31 mouse cellular contexts compared by ENCODE assay signal in genomic region chr3:53310093-53310492, GRCm38 (mm10).
DNase-seq lines count a peak whose midpoint lies in the region; ATAC-seq lines count a peak whose summit lies in the region.
"Had no signal": no experiment of that assay in that cellular context is flagged by ENCODE, and none has a peak within 500 bp of the region (broad histone marks: within the 10 kb centered on the region; RNA-seq: fewer than 3 reads in every experiment).

No protein-coding gene starts in this region.

- no peak for DNase-seq in frontal cortex, postnatal 10 days (ENCODE audit: low spot score in 2 of 2)
- no peak for DNase-seq in heart, postnatal 14 days
- no peak for DNase-seq in layer of hippocampus, adult 11-12 months (ENCODE audit: low spot score)
- DNase-seq: adrenal gland, postnatal 10 days; adrenal gland, postnatal 36 days; cerebellum, adult 11-12 months; cerebellum, adult 8-10 months; cerebellum, postnatal 10 days; cerebellum, postnatal 36 days; embryo, embryonic 11 days; gastrocnemius, adult 2 months; gastrocnemius, postnatal 14 days; heart, postnatal 36 days; kidney, adult 11 months; kidney, adult 8-10 months had no signal

- no peaks in the 10 kb centered on the region for H3K4me1 ChIP-seq in forebrain, embryonic 13.5 days
- no peaks in the 10 kb centered on the region for H3K4me1 ChIP-seq in forebrain, embryonic 12.5 days
- H3K4me1 ChIP-seq in forebrain, embryonic 16.5 days (replicated peaks; ENCODE audit: control insufficient read depth, insufficient read depth, low read length): peaks cover 11% of the 10 kb centered on the region
- 0 out of 2 replicates have a peak, but pooled peaks cover 3% of the 10 kb centered on the region for H3K4me1 ChIP-seq in kidney, embryonic 15.5 days
- H3K4me1 ChIP-seq: embryonic facial prominence, embryonic 10.5 days; embryonic facial prominence, embryonic 13.5 days; hindbrain, embryonic 10.5 days; hindbrain, embryonic 13.5 days; intestine, embryonic 15.5 days had no signal

- intact Hi-C loops in heart, postnatal 14 days (cut with DNase I): no loop called here

- peak; percentile 41; the same call in 1 of the 2 replicates for ATAC-seq in forebrain, embryonic 13.5 days
- ATAC-seq in forebrain, embryonic 12.5 days (ENCODE audit: low FRiP score): no peak
- ATAC-seq in frontal cortex, adult (ENCODE audit: low TSS enrichment): peak; percentile 39; the same call in 1 of the 2 replicates
- peak; percentile 69 for ATAC-seq in forebrain, embryonic 16.5 days
- no peak for ATAC-seq in kidney, embryonic 15.5 days (replicated peaks; ENCODE audit: low FRiP score)
- ATAC-seq: hindbrain, embryonic 16.5 days; intestine, embryonic 15.5 days; Patski had no signal

- 0 out of 2 replicates have a peak, but pooled peaks cover 4% of the 10 kb centered on the region for H3K9me3 ChIP-seq in forebrain, embryonic 13.5 days (replicated peaks)
- H3K9me3 ChIP-seq in forebrain, embryonic 12.5 days: 0 out of 2 replicates have a peak, but pooled peaks cover 3% of the 10 kb centered on the region
- 0 out of 2 replicates have a peak, but pooled peaks cover 5% of the 10 kb centered on the region for H3K9me3 ChIP-seq in forebrain, embryonic 16.5 days (ENCODE audit: control insufficient read depth, low read length)
- H3K9me3 ChIP-seq in kidney, embryonic 15.5 days (replicated peaks): no peaks in the 10 kb centered on the region
- H3K9me3 ChIP-seq: intestine, embryonic 15.5 days had no signal

- no peak overlapping the region for H3K27ac ChIP-seq in forebrain, embryonic 13.5 days
- no peak overlapping the region for H3K27ac ChIP-seq in forebrain, embryonic 12.5 days
- peak overlapping the region; percentile 60; the same call in 1 of the 2 replicates for H3K27ac ChIP-seq in forebrain, embryonic 16.5 days (ENCODE audit: low read length)
- H3K27ac ChIP-seq in kidney, embryonic 15.5 days: no peak overlapping the region
- H3K27ac ChIP-seq: embryonic facial prominence, embryonic 10.5 days; embryonic facial prominence, embryonic 13.5 days; gastrocnemius, adult 2 months; hindbrain, embryonic 10.5 days; hindbrain, embryonic 13.5 days; intestine, embryonic 15.5 days had no signal

- H3K4me3 ChIP-seq in forebrain, embryonic 13.5 days: no peak overlapping the region
- H3K4me3 ChIP-seq in forebrain, embryonic 12.5 days (replicated peaks): no peak overlapping the region
- no peak overlapping the region for H3K4me3 ChIP-seq in forebrain, embryonic 16.5 days (replicated peaks; ENCODE audit: low read length)
- H3K4me3 ChIP-seq in kidney, embryonic 15.5 days (replicated peaks): no peak overlapping the region
- H3K4me3 ChIP-seq: embryonic facial prominence, embryonic 10.5 days; embryonic facial prominence, embryonic 13.5 days; erythroblast, embryonic 14.5 days; gastrocnemius, adult 2 months; hindbrain, embryonic 10.5 days; hindbrain, embryonic 13.5 days; intestine, embryonic 15.5 days had no signal

- 52% methylated on average over 4 of the region's 4 CpGs for WGBS in forebrain, embryonic 13.5 days
- 59% methylated on average over 4 of the region's 4 CpGs for WGBS in forebrain, embryonic 12.5 days
- WGBS in forebrain, embryonic 16.5 days: 25% methylated on average over 4 of the region's 4 CpGs
- 68% methylated on average over 4 of the region's 4 CpGs for WGBS in kidney, embryonic 15.5 days

- no peaks in the 10 kb centered on the region for H3K27me3 ChIP-seq in forebrain, embryonic 13.5 days
- no peaks in the 10 kb centered on the region for H3K27me3 ChIP-seq in forebrain, embryonic 12.5 days
- H3K27me3 ChIP-seq in forebrain, embryonic 16.5 days (replicated peaks; ENCODE audit: control insufficient read depth, insufficient read depth, low read length): no peaks in the 10 kb centered on the region
- H3K27me3 ChIP-seq in kidney, embryonic 15.5 days: no peaks in the 10 kb centered on the region
- H3K27me3 ChIP-seq: CH12.LX; embryonic facial prominence, embryonic 13.5 days; hindbrain, embryonic 13.5 days; intestine, embryonic 15.5 days; Patski had no signal

- no peaks in the 10 kb centered on the region for H3K36me3 ChIP-seq in forebrain, embryonic 13.5 days (ENCODE audit: poor library complexity, severe bottlenecking)
- no peaks in the 10 kb centered on the region for H3K36me3 ChIP-seq in forebrain, embryonic 12.5 days (replicated peaks)
- no peaks in the 10 kb centered on the region for H3K36me3 ChIP-seq in forebrain, embryonic 16.5 days (ENCODE audit: control insufficient read depth, insufficient read depth)
- no peaks in the 10 kb centered on the region for H3K36me3 ChIP-seq in kidney, embryonic 15.5 days
- H3K36me3 ChIP-seq: embryonic facial prominence, embryonic 10.5 days; embryonic facial prominence, embryonic 13.5 days; G1E; hindbrain, embryonic 10.5 days; hindbrain, embryonic 13.5 days; intestine, embryonic 15.5 days had no signal

- no peak overlapping the region for H3K4me2 ChIP-seq in forebrain, embryonic 13.5 days
- no peak overlapping the region for H3K4me2 ChIP-seq in forebrain, embryonic 12.5 days
- H3K4me2 ChIP-seq in forebrain, embryonic 16.5 days (ENCODE audit: low read length): no peak overlapping the region
- no peak overlapping the region for H3K4me2 ChIP-seq in kidney, embryonic 15.5 days
- H3K4me2 ChIP-seq: embryonic facial prominence, embryonic 13.5 days; heart, embryonic 11.5 days; hindbrain, embryonic 13.5 days; intestine, embryonic 15.5 days had no signal

- no peak overlapping the region for H3K9ac ChIP-seq in forebrain, embryonic 13.5 days
- no peak overlapping the region for H3K9ac ChIP-seq in forebrain, embryonic 12.5 days
- H3K9ac ChIP-seq in forebrain, embryonic 16.5 days (replicated peaks; ENCODE audit: low read depth, low read length): no peak overlapping the region
- H3K9ac ChIP-seq in kidney, embryonic 15.5 days: no peak overlapping the region
- H3K9ac ChIP-seq: embryonic facial prominence, embryonic 13.5 days; hindbrain, embryonic 13.5 days; intestine, embryonic 15.5 days had no signal

Comparison
In these comparisons a context has a peak if more than half of its experiments do, and no peak if none do; other contexts are left out.
1. ATAC-seq: peak in forebrain, embryonic 13.5 days (single experiment), frontal cortex, adult (single experiment) and forebrain, embryonic 16.5 days (single experiment); none in forebrain, embryonic 12.5 days (single experiment) and kidney, embryonic 15.5 days (single experiment).